Mouse (Mus musculus): ENCODE results near the gene Tmem265.

GRCm38 (mm10) chr7:127551558-127551957, 9.6 kb upstream of the Tmem265 start:
- no peak for TF ChIP-seq CTCF (IDR thresholded peaks at IDR 0.05; ENCODE audit: extremely low read depth, insufficient read depth, insufficient read length, insufficient replicate concordance)
- TF ChIP-seq POLR2A (IDR thresholded peaks at IDR 0.05; ENCODE audit: low read depth, low read length): no peak
